Mouse (Mus musculus) liver, embryonic 16.5 days (tissue): ENCODE data around the gene Gng7. TPM values are rescaled to one million over a fixed set of nuclear protein-coding genes. Genes with fewer than 3 reads are reported as not detected.

ENCODE experiments used
- ATAC-seq: fragments of 200-750 bp; cut with Nextera tagmentation; 2 replicates; pipeline ENCODE4 v1.8.0; 2017; ENCODE audit warnings: low read depth, mild to moderate bottlenecking, moderate number of reproducible peaks, moderate library complexity
- H3K27ac ChIP-seq: fragments of 300-500 bp; sonication (generic); 2 replicates; pipeline ENCODE4 v1.5.1; 2014; ENCODE audit warnings: mild to moderate bottlenecking, low read length
- H3K27me3 ChIP-seq: fragments of 300-500 bp; sonication (generic); 2 replicates; pipeline ENCODE4 v1.6.1; 2014; ENCODE audit warnings: low read depth, low read length, mixed read lengths; ENCODE audit not compliant: control insufficient read depth, insufficient read depth
- H3K36me3 ChIP-seq: fragments of 300-500 bp; sonication (generic); 2 replicates; pipeline ENCODE4 v1.6.1; 2014; ENCODE audit warnings: mild to moderate bottlenecking; ENCODE audit not compliant: control insufficient read depth, insufficient read depth
- H3K4me1 ChIP-seq: fragments of 300-500 bp; sonication (generic); 2 replicates; pipeline ENCODE4 v1.6.1; 2014; ENCODE audit warnings: low read depth, low read length, mixed read lengths; ENCODE audit not compliant: control insufficient read depth
- H3K4me2 ChIP-seq: fragments of 300-500 bp; sonication (generic); 2 replicates; pipeline ENCODE4 v1.6.1; 2014; ENCODE audit warnings: low read depth, low read length, mixed read lengths
- H3K4me3 ChIP-seq: fragments of 300-500 bp; sonication (generic); 2 replicates; pipeline ENCODE4 v1.5.1; 2014; ENCODE audit warnings: low read depth, mild to moderate bottlenecking, low read length
- H3K9ac ChIP-seq: fragments of 300-500 bp; sonication (generic); 2 replicates; pipeline ENCODE4 v1.6.1; 2014; ENCODE audit warnings: low read depth, low read length
- H3K9me3 ChIP-seq: fragments of 300-500 bp; sonication (generic); replicated peaks from 2 replicates; pipeline ENCODE4 v1.6.1; 2016; ENCODE audit warnings: low read length; ENCODE audit not compliant: control insufficient read depth
- WGBS: fragments of 180-500 bp; shearing (Covaris S2); extraction: QIAGEN DNeasy Blood & Tissue Kit; methylation state at CpG from one replicate; pipeline ENCODE4 v1.1.7; 2014; ENCODE audit not compliant: insufficient replicate concordance; 5-methylcytosine and 5-hydroxymethylcytosine counted together
- polyA plus RNA-seq: library from polyadenylated mRNA; unstranded; fragments of >200 nt; fragmentation: Nextera tagmentation; extraction: Ambion mirVana; gene quantifications from 2 replicates; pipeline ENCODE4 v1.2.1, GENCODE M21; 2015

Gng7 gene
- polyA plus RNA-seq, 1 experiment from 2014 or later, result 0.44 TPM

DNA sequence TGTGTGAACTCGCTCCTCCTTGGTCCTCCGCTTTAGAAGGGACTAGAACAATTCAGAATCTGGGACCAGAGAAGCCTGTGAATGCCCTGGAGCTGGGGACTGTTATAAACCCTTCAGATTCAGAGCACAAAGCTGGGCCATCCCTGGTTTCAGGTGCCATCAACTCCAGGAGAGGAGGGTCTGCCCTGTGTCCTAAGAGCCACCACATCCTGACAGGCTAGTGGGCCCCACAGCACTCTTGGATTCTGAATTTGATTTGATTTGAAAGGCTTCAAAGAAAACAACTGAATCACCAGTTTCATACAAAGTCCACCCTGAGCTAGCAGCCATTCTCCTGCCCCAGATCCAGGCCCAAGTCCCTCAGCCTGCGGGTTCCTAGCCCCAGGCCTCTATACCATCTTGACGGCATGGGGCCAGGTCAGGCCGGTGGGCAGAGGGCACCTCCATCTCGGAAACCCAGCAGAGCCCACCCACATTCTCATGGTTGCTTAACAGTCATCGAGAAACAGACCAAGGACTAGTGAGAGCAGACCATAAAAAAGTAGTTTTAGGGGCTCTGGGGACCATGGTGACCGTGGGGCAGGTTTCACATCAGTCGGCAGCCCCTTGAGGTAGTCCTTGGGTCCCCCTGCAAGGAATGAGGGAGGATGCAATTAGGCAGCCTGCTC lies 112.3 kb downstream of the Gng7 start:
- no peak overlapping the region for H3K4me2 ChIP-seq
- peaks cover 7% of the 10 kb centered on the region for H3K36me3 ChIP-seq
- no peak overlapping the region for H3K9ac ChIP-seq
- ATAC-seq, result no peak
- H3K9me3 ChIP-seq, result no peaks in the 10 kb centered on the region
- no peak overlapping the region for H3K27ac ChIP-seq
- 83% methylated on average over 9 of the region's 9 CpGs for WGBS
- H3K4me1 ChIP-seq, result peaks cover 17% of the 10 kb centered on the region
- no peak overlapping the region for H3K4me3 ChIP-seq
- H3K27me3 ChIP-seq, result no peaks in the 10 kb centered on the region

GRCm38 (mm10) chr10:80901409-80902272 lies 113.1 kb downstream of the Gng7 start:
- WGBS, result 86% methylated on average over 19 of the region's 19 CpGs
- Histone ChIP-seq H3K9me3 (no peaks in the 10 kb centered on the region), H3K36me3 (peaks cover 7% of the 10 kb centered on the region), H3K9ac (peak overlapping the region; percentile 29; the same call in 1 of the 2 replicates), H3K27ac (peak overlapping the region; percentile 16; the same call in 1 of the 2 replicates), H3K4me3 (peak overlapping the region; percentile 82), H3K4me1 (peaks cover 17% of the 10 kb centered on the region), H3K27me3 (no peaks in the 10 kb centered on the region), H3K4me2 (peak overlapping the region; percentile 64)
- ATAC-seq, result no peak

DNA sequence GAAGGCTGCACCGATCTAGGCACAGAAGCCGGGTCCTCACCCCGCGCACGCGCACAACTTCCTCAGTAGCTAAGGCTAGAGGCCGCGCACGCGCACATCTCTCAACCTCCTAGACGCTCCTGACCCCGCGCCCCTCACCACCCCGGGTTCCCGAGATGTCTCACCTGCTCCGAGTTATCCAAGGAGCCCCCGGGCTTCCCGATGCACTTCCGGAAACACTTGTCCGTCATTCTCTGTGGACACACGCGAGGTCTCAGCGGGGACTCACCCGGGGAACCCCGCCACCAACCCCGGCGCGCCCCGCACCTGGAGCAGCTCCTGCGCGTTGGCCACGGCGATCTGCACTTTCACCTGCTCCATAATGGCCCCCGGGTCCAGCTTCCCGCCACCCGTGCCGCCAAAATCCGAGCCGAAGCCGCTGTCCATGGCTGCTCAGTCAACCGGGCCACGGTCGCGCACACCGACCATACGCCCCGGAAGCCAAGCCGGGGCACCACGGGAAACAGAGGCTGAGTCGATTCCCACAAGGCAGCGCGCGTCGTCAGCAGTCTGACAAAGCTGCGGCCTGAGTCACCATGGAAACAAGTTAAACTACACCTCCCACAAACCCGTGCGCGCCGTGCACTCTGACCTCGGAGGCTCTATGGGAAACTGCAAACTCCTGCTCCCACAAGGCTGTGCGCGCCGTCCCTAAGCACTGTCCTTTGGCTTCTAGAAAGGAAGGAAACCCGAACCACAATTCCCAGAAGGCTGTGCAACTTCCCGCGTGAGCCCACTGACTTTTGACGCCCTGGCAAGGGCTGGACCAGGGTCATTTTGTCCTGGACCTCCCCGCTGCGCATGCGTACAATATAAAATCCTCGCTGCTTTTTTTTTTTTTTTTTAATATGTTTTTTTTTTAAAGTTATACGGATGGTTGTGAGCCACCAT lies 114.2 kb downstream of the Gng7 start, which contains the start of gene Timm13:
Gene Timm13, minus strand, starts transcription at position 652 of the 930 bp plus-strand sequence.
- ATAC-seq, result peak; percentile 95
- Histone ChIP-seq H3K4me1 (peaks cover 17% of the 10 kb centered on the region), H3K27me3 (no peaks in the 10 kb centered on the region), H3K27ac (peak within 1 kb of the TSS; percentile 79), H3K4me3 (peak within 1 kb of the TSS; percentile 82), H3K9ac (peak within 1 kb of the TSS; percentile 78), H3K9me3 (no peaks in the 10 kb centered on the region), H3K4me2 (peak within 1 kb of the TSS; percentile 97), H3K36me3 (peaks cover 7% of the 10 kb centered on the region)
- whole genome bisulfite sequencing, result under 1% methylated on average over 72 of the region's 72 CpGs

GRCm38 (mm10) chr10:80899591-80900317 lies 115.0 kb downstream of the Gng7 start:
- H3K36me3 ChIP-seq, result peaks cover 6% of the 10 kb centered on the region
- 11% methylated on average over 25 of the region's 25 CpGs for WGBS
- ATAC-seq, result no peak

GRCm38 (mm10) chr10:80899074-80899473 lies 115.7 kb downstream of the Gng7 start:
- WGBS, result 80% methylated on average over 8 of the region's 8 CpGs
- no peaks in the 10 kb centered on the region for H3K9me3 ChIP-seq
- no peaks in the 10 kb centered on the region for H3K27me3 ChIP-seq
- H3K4me1 ChIP-seq, result peaks cover 17% of the 10 kb centered on the region
- no peak overlapping the region for H3K4me3 ChIP-seq
- H3K9ac ChIP-seq, result peak overlapping the region; percentile 78; the same call in 1 of the 2 replicates
- H3K36me3 ChIP-seq, result peaks cover 2% of the 10 kb centered on the region; the same call in 1 of the 2 replicates
- no peak overlapping the region for H3K27ac ChIP-seq
- H3K4me2 ChIP-seq, result peak overlapping the region; percentile 97; the same call in 1 of the 2 replicates
- ATAC-seq, result no peak

More at GRCm38 (mm10) chr10:80899591-80900317, 115.0 kb downstream of the Gng7 start:
- H3K4me1 ChIP-seq, result peaks cover 17% of the 10 kb centered on the region
- no peak overlapping the region for H3K27ac ChIP-seq
- peak overlapping the region; percentile 82 for H3K4me3 ChIP-seq
- peak overlapping the region; percentile 78 for H3K9ac ChIP-seq
- H3K27me3 ChIP-seq, result no peaks in the 10 kb centered on the region
- peak overlapping the region; percentile 97 for H3K4me2 ChIP-seq
- no peaks in the 10 kb centered on the region for H3K9me3 ChIP-seq

Other genes starting within 250 kb of the Gng7 start
- gene Sf3a2, start 216.7 kb downstream of the Gng7 start, polyA plus RNA-seq, result 23.4 and 30.1 TPM in 2 replicates
- 61.4 and 64.7 TPM in 2 replicates for gene Plekhj1, start 216.3 kb downstream of the Gng7 start, polyA plus RNA-seq
- 0.08 TPM in 1 of 2 replicates, not detected in the other for gene Amh, start 209.7 kb downstream of the Gng7 start, polyA plus RNA-seq
- 0.54 and 1.2 TPM in 2 replicates for gene Jsrp1, start 201.4 kb downstream of the Gng7 start, polyA plus RNA-seq
- 1,363 and 1,382 TPM in 2 replicates for gene Oaz1, start 188.3 kb downstream of the Gng7 start, polyA plus RNA-seq
- gene Lingo3, start 170.9 kb downstream of the Gng7 start, polyA plus RNA-seq, result not detected in 2 replicates
- 92.5 and 108 TPM in 2 replicates for gene Lsm7, start 159.7 kb downstream of the Gng7 start, polyA plus RNA-seq
- gene Sppl2b, start 159.7 kb downstream of the Gng7 start, polyA plus RNA-seq, result 60.4 and 65.3 TPM in 2 replicates
- 0.04 TPM in 1 of 2 replicates, not detected in the other for gene Tmprss9, start 143.1 kb downstream of the Gng7 start, polyA plus RNA-seq
- 151 and 160 TPM in 2 replicates for gene Timm13, start 114.0 kb downstream of the Gng7 start, polyA plus RNA-seq
- 10.3 TPM in 2 replicates for gene Lmnb2, start 96.7 kb downstream of the Gng7 start, polyA plus RNA-seq
- gene Gadd45b, start 84.9 kb downstream of the Gng7 start, polyA plus RNA-seq, result 4.0 and 5.0 TPM in 2 replicates
- gene Diras1, start 10.7 kb upstream of the Gng7 start, polyA plus RNA-seq, result not detected in 2 replicates
- 5.5 TPM in 2 replicates for gene Slc39a3, start 22.5 kb upstream of the Gng7 start, polyA plus RNA-seq
- gene Sgta, start 45.2 kb upstream of the Gng7 start, polyA plus RNA-seq, result 55.3 and 57.3 TPM in 2 replicates
- gene Thop1, start 55.1 kb upstream of the Gng7 start, polyA plus RNA-seq, result 15.5 and 16.6 TPM in 2 replicates
- gene Creb3l3, start 83.9 kb upstream of the Gng7 start, polyA plus RNA-seq, result 39.9 and 45.9 TPM in 2 replicates
- gene Map2k2, start 91.0 kb upstream of the Gng7 start, polyA plus RNA-seq, result 93.8 and 100 TPM in 2 replicates
- 30.0 and 35.0 TPM in 2 replicates for gene Zbtb7a, start 120.3 kb upstream of the Gng7 start, polyA plus RNA-seq
- 21.8 and 22.1 TPM in 2 replicates for gene Pias4, start 153.0 kb upstream of the Gng7 start, polyA plus RNA-seq
- 266 and 282 TPM in 2 replicates for gene Eef2, start 161.7 kb upstream of the Gng7 start, polyA plus RNA-seq
- gene Dapk3, start 168.1 kb upstream of the Gng7 start, polyA plus RNA-seq, result 11.0 and 12.2 TPM in 2 replicates
- gene 4930442H23Rik, start 168.9 kb upstream of the Gng7 start, polyA plus RNA-seq, result not detected in 2 replicates
- 0.05 TPM in 1 of 2 replicates, not detected in the other for gene Nmrk2, start 187.1 kb upstream of the Gng7 start, polyA plus RNA-seq
- 0.02 and 0.04 TPM in 2 replicates for gene Atcay, start 215.9 kb upstream of the Gng7 start, polyA plus RNA-seq
- 0.59 and 1.1 TPM in 2 replicates for gene Zfr2, start 218.2 kb upstream of the Gng7 start, polyA plus RNA-seq
- gene Matk, start 238.0 kb upstream of the Gng7 start, polyA plus RNA-seq, result 1.6 and 1.8 TPM in 2 replicates